Mouse (Mus musculus) lung, adult 2 months (tissue): ENCODE measurements around the gene Slco3a1.

Source experiments
- CTCF ChIP-seq: fragments of 200-500 bp; IDR thresholded peaks from 2 replicates; pipeline ENCODE4 v1.5.1; 2011; ENCODE audit warnings: mild to moderate bottlenecking, low read length, control low read depth; ENCODE audit not compliant: insufficient read depth
- POLR2A ChIP-seq: fragments of 200-500 bp; IDR thresholded peaks from 2 replicates; pipeline ENCODE4 v1.6.1; 2011; ENCODE audit warnings: low read depth, mild to moderate bottlenecking, control low read depth, low read length, borderline replicate concordance; ENCODE audit errors: extremely low read depth

- TF ChIP-seq POLR2A, result no peak
- no peak for TF ChIP-seq CTCF
Measured at GRCm38 (mm10) chr7:74483294-74484023, 71.1 kb downstream of the Slco3a1 start.
